9 mouse cellular contexts compared by ENCODE assay signal in genomic region chr8:78127852-78128251, GRCm38 (mm10).
A peak's percentile ranks its signal among the peaks of the same experiment; 100 is the strongest.
DNase-seq lines count a peak whose midpoint lies in the region; TF ChIP-seq lines count a peak whose summit lies in the region.
"Had no signal": no experiment of that assay in that cellular context is flagged by ENCODE, and none has a peak within 500 bp of the region (broad histone marks: within the 10 kb centered on the region; RNA-seq: fewer than 3 reads in every experiment).

No protein-coding gene starts in this region.

- no peak overlapping the region for H3K4me3 ChIP-seq in cerebellum, adult 2 months (replicated peaks; ENCODE audit: insufficient read depth, low read depth, low read length)
- H3K4me3 ChIP-seq: lung, embryonic 15.5 days had no signal

- H3K27me3 ChIP-seq in cerebellum, adult 2 months (ENCODE audit: control insufficient read depth, insufficient read depth, low read length), result no peaks in the 10 kb centered on the region
- no peaks in the 10 kb centered on the region for H3K27me3 ChIP-seq in splenic B cell, adult 2 months (ENCODE audit: control insufficient read depth, insufficient read depth, low read length, poor library complexity, severe bottlenecking)
- H3K27me3 ChIP-seq: lung, embryonic 15.5 days had no signal

- H3K36me3 ChIP-seq in splenic B cell, adult 2 months (ENCODE audit: control insufficient read depth, insufficient read depth, low read length, poor library complexity, severe bottlenecking), result no peaks in the 10 kb centered on the region
- H3K36me3 ChIP-seq: lung, embryonic 15.5 days had no signal

- H3K27ac ChIP-seq in cerebellum, adult 2 months (ENCODE audit: insufficient read depth, low read length), result no peak overlapping the region
- H3K27ac ChIP-seq: lung, embryonic 15.5 days had no signal

- 26% methylated on average over 2 of the region's 2 CpGs for WGBS in cerebellum, adult 2 months

- TF ChIP-seq CTCF in cerebellum, adult 2 months (IDR thresholded peaks at IDR 0.05; ENCODE audit: borderline replicate concordance, insufficient read depth, low read depth, low read length), result peak; percentile 43; the same call in 1 of the 2 replicates

- H3K4me1 ChIP-seq in cerebellum, adult 2 months (ENCODE audit: control insufficient read depth, insufficient read depth, low read length), result no peaks in the 10 kb centered on the region
- H3K4me1 ChIP-seq: lung, embryonic 15.5 days had no signal

- peak; percentile 3 to 10 for DNase-seq in cerebellum, adult 2 months
- DNase-seq in cerebellum, adult 9-11 months, result no peak
- peak; percentile 21 to 46 for DNase-seq in layer of hippocampus, postnatal 10 days (ENCODE audit: low spot score in 2 of 2)
- no peak for DNase-seq in layer of hippocampus, postnatal 36 days
- DNase-seq in WW6 (ENCODE audit: low read depth, low spot score), result peak; percentile 67
- DNase-seq in gastrocnemius, postnatal 10 days, result peak; percentile 37
- peak; percentile 0 for DNase-seq in splenic B cell, adult 2 months (ENCODE audit: low read depth, low spot score)
- DNase-seq in thymus, postnatal 36 days, result no peak

- TF ChIP-seq POLR2A in cerebellum, adult 2 months (IDR thresholded peaks at IDR 0.05; ENCODE audit: borderline replicate concordance, insufficient read depth, low read length), result no peak

Comparison
In these comparisons a context has a peak if more than half of its experiments do, and no peak if none do; other contexts are left out.
1. DNase-seq: peak in cerebellum, adult 2 months (2 of 2), layer of hippocampus, postnatal 10 days (2 of 2), WW6 (single experiment), gastrocnemius, postnatal 10 days (single experiment) and splenic B cell, adult 2 months (single experiment); none in cerebellum, adult 9-11 months (single experiment), layer of hippocampus, postnatal 36 days (0 of 2) and thymus, postnatal 36 days (0 of 2).